Mouse (Mus musculus) brown adipose tissue, adult 24 weeks (tissue): ENCODE measurements around the gene Hdhd3. TPM values are rescaled to one million over a fixed set of nuclear protein-coding genes. Genes with fewer than 3 reads are reported as not detected.
A peak's percentile ranks its signal among the peaks of the same experiment; 100 is the strongest.
"Not testable (repeated sequence)": the region's sequence is repeated elsewhere in the genome, so short reads cannot be mapped to it uniquely, and the experiment has no call there.

ENCODE experiments used
- H3K27ac ChIP-seq: fragments of 200-500 bp; replicated peaks from 2 replicates; pipeline ENCODE4 v1.5.1; 2012; ENCODE audit warnings: low read depth, mild to moderate bottlenecking, low read length
- H3K4me1 ChIP-seq: fragments of 200-500 bp; 2 replicates; pipeline ENCODE4 v1.6.1; 2012; ENCODE audit warnings: low read length, mixed read lengths; ENCODE audit not compliant: control insufficient read depth, insufficient read depth, insufficient read length
- H3K4me3 ChIP-seq: fragments of 200-500 bp; 2 replicates; pipeline ENCODE4 v1.5.1; 2012; ENCODE audit warnings: low read depth, mild to moderate bottlenecking, low read length, moderate library complexity; ENCODE audit not compliant: insufficient read depth
- polyA plus RNA-seq: library from polyadenylated mRNA; stranded (reverse); fragments of >200 nt; gene quantifications from 2 replicates; pipeline ENCODE4 v1.2.4, GENCODE M21; 2012; ENCODE audit not compliant: missing spikeins, insufficient read depth, insufficient read length

Hdhd3 gene
- polyA plus RNA-seq, 1 experiment = 14.9 TPM

DNA sequence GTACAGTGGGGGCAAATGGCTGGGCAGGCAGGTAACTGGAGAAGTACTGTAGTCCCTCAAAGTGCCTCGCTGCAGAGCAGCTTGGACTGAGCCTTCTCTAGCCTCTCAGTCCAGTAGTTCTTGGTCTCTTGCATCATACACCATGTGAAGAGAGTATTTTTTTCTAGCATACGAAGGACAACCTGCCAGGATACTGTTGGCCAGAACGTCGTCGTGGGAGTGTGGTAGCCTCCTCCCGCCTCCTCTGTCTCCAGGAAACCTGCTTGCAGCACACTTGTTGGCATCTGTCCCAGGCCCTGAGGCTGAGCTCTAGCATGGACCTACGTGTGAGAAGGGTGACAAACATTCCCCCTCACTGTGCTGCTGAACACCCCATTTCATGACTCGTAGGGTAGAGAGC lies 6.5 kb downstream of the Hdhd3 start:
- Histone ChIP-seq H3K4me3 (no peak overlapping the region), H3K4me1 (peaks cover 3% of the 10 kb centered on the region; the same call in 1 of the 2 replicates), H3K27ac (no peak overlapping the region)

DNA sequence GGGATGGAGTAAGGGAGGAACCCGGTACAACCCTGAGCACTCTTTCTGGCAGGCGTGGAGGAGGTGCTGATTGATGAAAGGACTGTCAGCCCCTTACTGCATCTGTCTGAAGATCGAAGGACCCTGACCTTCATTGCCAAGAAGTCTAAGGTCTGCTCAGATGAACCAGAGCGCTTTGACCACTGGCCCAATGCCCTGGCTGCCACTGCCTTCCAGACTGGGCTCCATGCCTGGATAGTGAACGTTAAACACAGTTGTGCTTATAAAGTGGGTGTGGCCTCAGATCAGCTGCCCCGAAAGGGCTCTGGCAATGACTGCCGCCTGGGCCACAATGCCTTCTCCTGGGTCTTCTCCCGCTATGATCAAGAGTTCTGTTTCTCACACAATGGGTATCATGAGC lies 7.3 kb downstream of the Hdhd3 start:
- Histone ChIP-seq H3K4me3 (no peak overlapping the region), H3K4me1 (peaks cover 3% of the 10 kb centered on the region; the same call in 1 of the 2 replicates), H3K27ac (no peak overlapping the region)

GRCm38 (mm10) chr4:62494230-62494629 lies 9.0 kb downstream of the Hdhd3 start:
- Histone ChIP-seq H3K4me3 (no peak overlapping the region), H3K4me1 (peaks cover 3% of the 10 kb centered on the region; the same call in 1 of the 2 replicates)

GRCm38 (mm10) chr4:62492682-62493081 lies 10.6 kb downstream of the Hdhd3 start:
- Histone ChIP-seq H3K4me3 (no peak overlapping the region), H3K27ac (no peak overlapping the region), H3K4me1 (peaks cover 3% of the 10 kb centered on the region; the same call in 1 of the 2 replicates)

More at GRCm38 (mm10) chr4:62494230-62494629, 9.0 kb downstream of the Hdhd3 start:
- no peak overlapping the region for H3K27ac ChIP-seq

- Histone ChIP-seq H3K27ac (no peak overlapping the region), H3K4me3 (no peak overlapping the region), H3K4me1 (no peaks in the 10 kb centered on the region)
Observed at GRCm38 (mm10) chr4:62487914-62488313, 15.4 kb downstream of the Hdhd3 start.

GRCm38 (mm10) chr4:62487172-62487571 lies 16.1 kb downstream of the Hdhd3 start:
- Histone ChIP-seq H3K4me3 (no peak overlapping the region), H3K27ac (no peak overlapping the region), H3K4me1 (no peaks in the 10 kb centered on the region)

DNA sequence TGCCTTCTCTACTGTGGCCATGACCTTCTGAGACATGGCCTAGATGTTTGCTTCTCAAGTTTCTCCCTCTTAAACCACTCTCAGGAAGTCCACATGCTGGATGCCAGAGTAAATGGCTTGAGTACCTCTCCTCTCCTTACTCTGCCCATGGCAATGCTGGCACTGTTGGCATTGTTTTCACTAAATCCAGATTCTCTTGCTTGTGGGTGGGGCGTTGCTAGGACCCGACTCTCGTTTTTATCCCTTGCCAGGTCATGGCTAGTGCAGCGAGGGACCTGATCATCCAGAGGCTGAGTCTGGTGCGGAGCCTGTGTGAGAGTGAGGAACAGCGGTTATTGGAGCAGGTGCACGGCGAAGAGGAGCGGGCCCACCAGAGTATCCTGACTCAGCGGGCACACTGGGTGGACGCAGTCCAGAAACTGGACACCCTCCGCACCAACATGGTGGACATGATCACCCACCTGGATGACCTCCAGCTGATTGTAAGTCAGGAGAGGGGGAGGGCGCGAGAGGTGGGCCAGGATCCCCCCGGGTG lies 17.0 kb downstream of the Hdhd3 start:
- H3K4me1 ChIP-seq = no peaks in the 10 kb centered on the region
- no peak overlapping the region for H3K27ac ChIP-seq
- no peak overlapping the region for H3K4me3 ChIP-seq

DNA sequence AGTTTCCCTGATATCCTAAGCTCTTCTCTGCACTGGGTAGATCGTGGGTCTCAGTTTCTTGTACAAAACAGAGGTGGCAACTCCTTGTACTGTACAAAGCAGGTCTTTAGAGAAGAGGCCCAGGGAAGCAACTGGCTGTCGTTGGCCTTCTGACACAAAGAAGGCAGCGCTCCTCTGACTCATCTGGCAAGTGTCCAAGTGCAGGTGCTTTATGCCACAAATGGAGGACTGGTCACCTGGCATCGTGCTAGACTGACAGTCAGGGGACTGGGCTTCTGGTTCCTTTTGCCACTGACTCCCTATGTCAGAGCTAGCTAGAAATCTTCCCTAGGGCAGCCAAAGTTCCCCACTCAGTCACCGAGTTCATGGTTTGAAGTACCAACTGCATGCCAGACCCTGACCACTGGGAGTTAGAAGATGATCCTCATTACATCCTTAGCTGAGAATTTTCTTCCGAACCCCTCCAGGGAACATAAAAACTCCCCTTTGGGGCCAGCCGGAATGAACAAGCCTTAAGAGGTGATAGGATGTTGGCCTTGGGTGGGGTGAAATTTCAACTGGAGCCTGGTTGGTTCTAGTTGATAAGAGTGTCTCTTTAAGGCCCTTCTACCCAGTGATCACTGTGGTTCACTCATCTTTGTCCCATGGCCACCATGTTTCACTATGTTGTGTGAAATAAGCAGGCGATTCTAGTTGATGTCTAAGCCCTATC lies 17.7 kb downstream of the Hdhd3 start:
- Histone ChIP-seq H3K4me3 (no peak overlapping the region), H3K27ac (no peak overlapping the region), H3K4me1 (no peaks in the 10 kb centered on the region)

- Histone ChIP-seq H3K27ac (no peak overlapping the region), H3K4me3 (no peak overlapping the region), H3K4me1 (no peaks in the 10 kb centered on the region)
Observed at GRCm38 (mm10) chr4:62484928-62485327, 18.3 kb downstream of the Hdhd3 start.

DNA sequence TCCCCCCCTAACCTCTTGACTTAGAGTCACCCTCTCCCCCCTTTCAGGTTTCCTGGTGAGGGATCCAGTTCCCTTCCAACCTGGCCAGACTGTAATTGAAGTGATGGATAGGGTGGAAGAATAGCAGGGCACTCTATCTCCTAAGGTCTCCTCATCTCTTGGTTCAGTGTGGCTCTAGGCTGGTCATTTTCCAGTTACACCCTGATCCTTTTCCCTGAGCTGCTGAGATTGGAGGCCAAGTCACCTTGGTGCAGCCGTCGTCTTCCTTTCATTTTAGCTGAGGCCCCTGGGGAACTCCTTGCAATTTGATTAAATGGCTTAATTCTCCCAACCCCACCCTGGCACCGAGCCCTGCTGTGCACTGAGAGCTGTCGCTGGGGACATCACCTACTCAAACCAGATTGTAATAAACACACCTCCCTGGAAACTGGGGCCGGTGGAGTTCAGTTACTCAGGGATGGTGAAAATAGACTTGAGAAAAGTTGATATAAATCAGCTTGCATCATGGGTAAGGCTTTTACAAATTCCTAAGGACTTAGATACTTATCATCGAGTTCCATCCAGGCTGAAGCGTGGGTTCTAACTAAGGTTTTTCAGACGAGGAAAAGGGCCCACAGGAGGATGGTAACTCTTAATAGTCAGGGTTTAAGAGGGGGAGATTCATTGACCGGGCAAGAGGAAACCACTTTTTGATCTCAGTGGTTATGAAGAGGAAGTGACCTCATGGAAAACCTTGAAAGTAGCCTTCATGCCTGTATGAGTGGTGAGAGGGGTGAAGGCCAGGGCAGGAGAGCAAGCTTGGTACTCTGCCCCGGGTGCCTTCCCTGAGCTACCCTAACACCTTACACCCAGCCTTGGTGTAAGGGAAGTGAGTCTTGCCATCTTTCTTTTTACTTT lies 22.3 kb downstream of the Hdhd3 start:
- no peak overlapping the region for H3K4me3 ChIP-seq
- no peak overlapping the region; the same call in 1 of the 2 replicates for H3K27ac ChIP-seq
- H3K4me1 ChIP-seq = no peaks in the 10 kb centered on the region

DNA sequence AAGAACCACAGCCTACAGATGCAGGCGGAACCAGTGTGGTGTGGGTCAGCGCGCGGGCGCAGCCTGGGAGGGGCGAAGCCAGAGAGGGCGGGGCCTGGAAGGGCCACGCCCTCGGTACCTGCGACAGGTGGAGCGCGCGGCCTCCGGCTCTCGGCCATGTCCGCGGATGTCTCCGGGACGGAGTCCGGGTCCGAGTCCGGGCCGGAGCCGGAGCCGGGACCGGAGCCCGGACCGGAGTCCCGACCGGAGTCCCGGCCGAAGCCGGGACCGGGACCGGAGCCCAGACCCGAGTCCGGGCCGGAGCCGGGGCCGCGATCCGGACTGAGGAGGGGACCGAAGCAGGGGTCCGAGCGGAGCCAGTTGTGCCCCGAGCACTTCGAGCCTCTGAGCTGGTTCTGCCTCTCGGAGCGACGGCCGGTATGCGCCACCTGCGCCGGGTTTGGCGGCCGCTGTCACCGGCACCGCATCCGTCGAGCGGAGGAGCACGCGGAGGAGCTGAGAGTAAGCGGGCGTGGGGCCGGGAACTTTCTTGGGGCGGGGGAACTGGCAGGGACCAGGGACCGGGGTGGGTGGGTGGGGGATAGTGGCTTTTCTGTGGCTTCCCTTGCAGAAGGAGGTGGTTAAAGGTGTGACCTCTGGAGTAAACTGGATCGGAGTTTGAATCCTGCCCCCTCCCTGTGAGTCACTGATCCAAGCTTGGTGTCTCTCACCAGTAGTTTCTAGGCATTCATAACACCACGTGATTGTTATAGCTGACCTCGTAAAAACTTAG lies 23.1 kb downstream of the Hdhd3 start, which contains the start of gene Bspry:
Bspry (plus strand) TSS at position 117 of the 772 bp plus-strand sequence.
- Histone ChIP-seq H3K27ac (no peak within 1 kb of the TSS; the same call in 1 of the 2 replicates), H3K4me3 (peak within 1 kb of the TSS; percentile 54), H3K4me1 (no peaks in the 10 kb centered on the region)

DNA sequence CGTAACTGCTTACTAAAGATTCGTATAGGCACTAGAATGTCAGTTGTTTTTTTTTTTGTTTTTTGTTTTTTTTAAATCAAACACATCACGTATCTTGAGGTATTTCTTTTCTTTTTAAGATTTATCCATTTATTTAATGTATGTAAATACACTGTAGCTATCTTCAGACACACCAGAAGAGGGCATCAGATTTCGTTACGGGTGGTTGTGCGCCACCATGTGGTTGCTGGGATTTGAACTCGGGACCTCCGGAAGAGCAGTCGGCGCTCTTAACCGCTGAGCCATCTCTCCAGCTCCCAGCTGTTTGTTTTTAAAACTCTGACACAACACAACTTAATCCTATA lies 23.7 kb downstream of the Hdhd3 start:
- peak overlapping the region; percentile 54 for H3K4me3 ChIP-seq
- not testable (repeated sequence) for H3K27ac ChIP-seq, H3K4me1 ChIP-seq

- H3K27ac ChIP-seq = no peak overlapping the region
- no peaks in the 10 kb centered on the region for H3K4me1 ChIP-seq
- H3K4me3 ChIP-seq = no peak overlapping the region
Observed at GRCm38 (mm10) chr4:62477542-62478244, 25.6 kb downstream of the Hdhd3 start.

DNA sequence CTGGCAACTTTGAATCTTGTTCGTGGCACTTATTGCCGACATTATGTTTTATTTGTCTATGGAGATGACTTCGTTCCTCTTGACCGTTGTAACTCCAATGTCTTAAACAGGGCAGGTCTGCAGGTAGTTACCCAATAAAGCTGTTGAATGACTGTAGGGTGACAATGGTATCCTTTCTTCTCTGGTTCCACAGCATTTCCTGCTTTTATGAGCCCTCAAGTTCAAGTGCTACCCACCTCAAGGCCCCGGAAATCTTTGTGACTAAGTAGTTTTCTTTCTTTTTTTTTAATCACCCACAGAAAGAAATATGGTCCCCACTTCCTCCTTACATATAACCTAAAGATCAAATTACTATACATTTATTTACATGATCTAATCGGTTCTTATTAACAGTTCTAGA lies 27.5 kb downstream of the Hdhd3 start:
- no peak overlapping the region for H3K4me3 ChIP-seq

More for the DNA sequence above, 27.5 kb downstream of the Hdhd3 start:
- H3K4me1 ChIP-seq = no peaks in the 10 kb centered on the region
- no peak overlapping the region for H3K27ac ChIP-seq
